Mouse (Mus musculus): ENCODE data around the gene Ankrd34a. TPM values are rescaled to one million over a fixed set of nuclear protein-coding genes. Genes with fewer than 3 reads are reported as not detected.

The Ankrd34a gene
- total RNA-seq, 4 experiments from 2014 or later: 0.64 to 1.6 (median 1.1) TPM

GRCm38 (mm10) chr3:96561946-96562681 is 34.3 kb upstream of the Ankrd34a start:
- peak; percentile 57 to 65 for DNase-seq (ENCODE audit: low spot score in 2 of 2)

GRCm38 (mm10) chr3:96563267-96563666 is 33.2 kb upstream of the Ankrd34a start:
- DNase-seq (ENCODE audit: low spot score in 2 of 2): no peak

- no peak for DNase-seq (ENCODE audit: low spot score in 2 of 2)
Measured at GRCm38 (mm10) chr3:96563911-96564632, 32.4 kb upstream of the Ankrd34a start.

GRCm38 (mm10) chr3:96564633-96565032 is 31.8 kb upstream of the Ankrd34a start:
- no peak for DNase-seq (ENCODE audit: low spot score in 2 of 2)

GRCm38 (mm10) chr3:96565105-96565504 is 31.3 kb upstream of the Ankrd34a start:
- no peak for DNase-seq (ENCODE audit: low spot score in 2 of 2)

- no peak for DNase-seq (ENCODE audit: low spot score in 2 of 2)
Measured at GRCm38 (mm10) chr3:96566661-96567450, 29.6 kb upstream of the Ankrd34a start.

GRCm38 (mm10) chr3:96568605-96569004 is 27.8 kb upstream of the Ankrd34a start:
- DNase-seq (ENCODE audit: low spot score in 2 of 2): no peak

- no peak for DNase-seq (ENCODE audit: low spot score in 2 of 2)
Measured at GRCm38 (mm10) chr3:96569506-96569905, 26.9 kb upstream of the Ankrd34a start.

- DNase-seq (ENCODE audit: low spot score in 2 of 2): no peak
Measured at GRCm38 (mm10) chr3:96569966-96570605, 26.4 kb upstream of the Ankrd34a start.

- no peak for DNase-seq (ENCODE audit: low spot score in 2 of 2)
Measured at GRCm38 (mm10) chr3:96570643-96571042, 25.8 kb upstream of the Ankrd34a start.

- no peak for DNase-seq (ENCODE audit: low spot score in 2 of 2)
Measured at GRCm38 (mm10) chr3:96571336-96571735, 25.1 kb upstream of the Ankrd34a start.

GRCm38 (mm10) chr3:96571896-96572698 is 24.3 kb upstream of the Ankrd34a start:
- peak in 1 of 2 experiments; percentile 42 for DNase-seq (ENCODE audit: low spot score in 2 of 2)

GRCm38 (mm10) chr3:96573611-96574511 is 22.6 kb upstream of the Ankrd34a start:
- DNase-seq (ENCODE audit: low spot score in 2 of 2): peak in 1 of 2 experiments; percentile 68

GRCm38 (mm10) chr3:96575272-96575984 is 21.0 kb upstream of the Ankrd34a start:
- peak in 1 of 2 experiments; percentile 76 for DNase-seq (ENCODE audit: low spot score in 2 of 2)

- peak; percentile 81 to 87 for DNase-seq (ENCODE audit: low spot score in 2 of 2)
Measured at GRCm38 (mm10) chr3:96576005-96576658, 20.3 kb upstream of the Ankrd34a start.

GRCm38 (mm10) chr3:96576690-96577541 is 19.5 kb upstream of the Ankrd34a start, which contains the start of gene Gm16253:
Gm16253 (plus strand) TSS chr3:96576984.
- DNase-seq (ENCODE audit: low spot score in 2 of 2): peak; percentile 93 to 94

GRCm38 (mm10) chr3:96577566-96577965 is 18.9 kb upstream of the Ankrd34a start:
- no peak for DNase-seq (ENCODE audit: low spot score in 2 of 2)
